Mouse (Mus musculus) E14TG2a.4 (cell line): ENCODE measurements around the gene Insig2.

ENCODE experiments used
- CTCF ChIP-seq: conservative IDR thresholded peaks from 2 replicates; pipeline ENCODE4 v1.5.1; 2014; ENCODE audit warnings: low read length
- POU5F1 ChIP-seq: IDR thresholded peaks from 2 replicates; pipeline ENCODE4 v1.6.1; 2014; ENCODE audit warnings: low read length, borderline replicate concordance

DNA sequence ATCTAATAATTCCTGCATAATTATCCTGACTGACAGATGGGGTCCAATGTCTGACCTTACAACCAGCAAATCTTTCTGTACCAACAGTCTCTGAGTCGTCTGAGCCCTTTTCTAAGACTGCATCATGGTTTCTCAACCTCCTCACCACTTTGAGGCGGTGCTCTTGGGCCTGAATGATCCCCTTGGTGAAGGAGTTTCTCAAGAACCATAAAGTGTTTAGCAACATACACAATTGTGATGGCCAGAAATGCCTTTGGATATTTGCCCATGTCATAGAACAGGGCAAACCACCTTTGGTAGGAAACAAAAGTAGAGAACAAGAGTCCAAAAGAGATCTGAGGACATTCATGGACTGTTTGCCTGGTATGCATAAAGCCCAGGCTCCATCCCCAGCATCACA lies 41.2 kb upstream of the Insig2 start:
- TF ChIP-seq CTCF (no peak), POU5F1 (no peak)
